Mouse (Mus musculus) lung, postnatal 36 days (tissue): ENCODE measurements around the gene Bmpr2.

Source experiments
- DNase-seq: peaks from one replicate; pipeline ENCODE4 v3.0.0; 2022; ENCODE audit warnings: mixed read lengths

Gene Bmpr2

DNA sequence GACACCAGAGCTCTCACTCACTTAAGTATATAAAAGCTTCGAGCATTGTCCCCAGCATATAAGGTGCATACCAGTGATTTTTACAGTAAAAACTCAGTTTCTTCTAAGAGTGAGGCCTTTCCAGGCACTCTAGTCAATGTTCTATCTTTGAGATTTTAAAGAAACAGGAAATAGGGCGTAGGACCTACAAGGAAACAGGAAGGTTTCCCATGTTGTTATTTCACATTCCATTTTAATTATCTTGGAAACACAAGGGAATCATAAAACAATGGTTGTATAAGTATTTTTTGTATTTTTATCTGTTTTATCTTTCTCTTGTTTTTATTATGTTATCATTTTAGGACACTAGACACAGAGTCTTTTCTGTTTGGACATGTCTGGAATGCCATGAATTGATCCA, 34.7 kb downstream of the Bmpr2 start:
- no peak for DNase-seq

DNA sequence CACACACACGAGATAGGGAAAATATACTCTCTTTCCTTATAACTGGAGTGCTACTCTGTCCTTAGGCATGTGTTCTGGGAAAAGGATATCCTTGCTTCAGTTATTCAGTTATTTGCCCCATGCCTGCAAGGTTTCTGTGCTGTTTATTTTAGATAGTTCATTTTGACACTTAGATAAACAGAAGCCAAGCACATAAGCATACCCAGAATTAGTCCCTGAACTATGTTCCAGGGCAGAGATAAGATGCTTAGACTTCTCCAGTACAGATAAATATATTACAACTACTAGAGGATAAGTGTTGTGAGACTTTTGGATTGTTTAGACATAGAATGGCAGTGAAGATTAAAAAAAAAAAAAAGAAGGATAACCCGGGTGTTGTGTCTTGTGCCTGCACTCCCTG, 41.2 kb downstream of the Bmpr2 start:
- peak; percentile 51 for DNase-seq

DNA sequence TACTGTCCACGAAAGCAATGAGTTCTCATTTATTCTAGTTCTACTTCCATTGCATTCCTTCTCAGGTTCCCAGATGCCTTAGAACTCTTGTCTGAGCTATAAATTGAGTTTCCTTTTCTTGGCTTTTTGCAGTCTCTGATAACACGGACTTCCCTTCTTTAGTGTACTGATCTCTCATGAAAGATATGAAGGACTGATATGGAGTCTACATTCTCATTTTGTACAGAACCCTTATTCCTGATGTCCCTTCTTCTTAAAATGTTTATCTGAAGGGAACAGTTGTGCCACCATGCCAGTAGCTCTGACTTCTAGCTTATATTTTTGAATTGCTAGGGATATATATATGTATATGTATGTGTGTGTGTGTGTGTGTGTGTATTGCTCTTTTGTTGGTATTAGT, 46.7 kb downstream of the Bmpr2 start:
- no peak for DNase-seq

DNA sequence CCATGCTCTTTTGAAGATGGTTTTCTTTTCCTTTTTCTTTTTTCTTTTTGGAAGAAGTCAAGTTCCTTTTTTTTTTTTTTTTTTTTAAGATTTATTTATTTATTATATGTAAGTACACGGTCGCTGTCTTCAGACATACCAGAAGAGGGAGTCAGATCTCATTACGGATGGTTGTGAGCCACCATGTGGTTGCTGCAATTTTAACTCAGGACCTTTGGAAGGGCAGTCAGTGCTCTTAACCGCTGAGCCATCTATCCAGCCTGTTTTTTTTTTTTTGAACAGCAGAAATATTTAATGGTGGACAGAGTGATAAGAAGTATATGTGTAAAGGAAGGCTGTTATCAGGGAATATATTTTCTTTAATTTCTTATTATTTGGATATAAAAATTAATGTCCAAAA, 49.6 kb downstream of the Bmpr2 start:
- DNase-seq: no peak

DNA sequence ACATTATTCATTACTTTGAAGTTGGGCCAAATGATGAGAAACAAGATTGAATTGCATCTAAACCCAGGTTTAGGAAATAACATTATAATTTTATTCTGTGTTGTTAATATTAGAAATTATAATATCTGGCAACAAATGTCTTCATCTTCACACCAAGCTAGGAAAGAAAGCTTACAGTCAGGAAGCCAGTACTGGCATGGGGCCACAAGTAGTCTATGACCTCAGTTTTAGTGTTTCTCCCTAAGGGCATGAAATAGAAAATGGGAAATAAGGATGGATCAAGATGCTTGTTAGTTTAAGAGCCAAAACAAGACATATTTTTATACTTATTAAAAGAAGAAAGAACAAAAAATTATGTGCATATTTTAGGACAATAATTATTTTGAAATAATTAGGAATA, 62.2 kb downstream of the Bmpr2 start:
- peak; percentile 56 for DNase-seq

DNA sequence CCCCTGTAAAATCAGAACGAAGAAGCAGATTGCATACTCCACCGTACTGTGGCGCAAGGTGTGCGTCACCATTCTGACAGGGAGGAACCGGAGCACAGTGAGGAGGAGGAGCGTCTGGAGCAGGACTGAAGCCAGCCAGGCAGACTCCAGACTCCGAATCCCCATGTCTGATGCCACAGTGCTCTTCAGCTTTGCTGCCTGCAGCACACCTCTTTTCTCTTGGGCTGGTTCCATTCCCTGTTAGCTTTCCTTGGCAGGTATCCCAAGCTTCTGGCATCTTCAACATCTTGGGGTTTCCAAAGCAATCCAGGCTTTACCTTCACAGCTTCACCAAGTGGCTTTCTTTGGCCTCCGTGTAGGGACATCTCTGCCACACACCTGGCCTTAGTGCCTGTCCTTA, 63.4 kb downstream of the Bmpr2 start:
- DNase-seq: no peak

DNA sequence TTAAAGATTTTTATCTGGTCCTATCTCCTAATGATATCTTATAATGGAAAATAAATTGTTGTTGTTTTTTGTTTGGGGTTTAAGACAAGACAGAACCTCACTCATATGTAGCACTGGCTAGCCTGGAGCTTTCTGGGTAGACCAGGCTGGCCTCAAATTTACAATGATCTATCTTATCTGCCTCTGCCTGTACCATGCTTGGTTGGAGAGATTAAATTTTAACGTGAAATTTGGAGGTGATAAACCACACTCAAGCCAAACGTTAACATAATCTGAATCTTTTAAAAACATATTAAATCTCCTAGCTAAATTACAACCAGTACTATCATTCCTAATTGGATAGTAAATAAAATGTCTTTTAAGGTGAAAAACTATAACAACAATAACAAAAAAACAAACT, 66.2 kb downstream of the Bmpr2 start:
- no peak for DNase-seq

DNA sequence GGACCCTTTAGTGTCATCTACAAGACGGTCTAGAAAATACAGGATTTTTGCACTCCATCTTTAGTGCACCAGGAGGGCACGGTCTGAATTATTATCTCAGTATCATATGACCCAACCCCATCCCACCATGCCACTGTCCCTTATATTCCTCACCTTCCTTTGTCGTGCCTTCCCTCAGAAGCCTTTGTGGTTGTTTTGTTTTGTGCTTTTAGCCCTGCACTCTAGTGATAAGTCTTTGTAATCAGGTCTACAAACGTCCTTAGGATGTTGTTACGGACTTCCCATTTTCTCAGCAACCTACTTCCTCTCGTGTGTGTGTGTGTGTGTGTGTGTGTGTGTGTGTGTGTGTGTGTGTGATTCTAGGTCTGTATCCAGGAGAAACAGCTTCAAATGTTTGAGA, 67.0 kb downstream of the Bmpr2 start:
- no peak for DNase-seq

DNA sequence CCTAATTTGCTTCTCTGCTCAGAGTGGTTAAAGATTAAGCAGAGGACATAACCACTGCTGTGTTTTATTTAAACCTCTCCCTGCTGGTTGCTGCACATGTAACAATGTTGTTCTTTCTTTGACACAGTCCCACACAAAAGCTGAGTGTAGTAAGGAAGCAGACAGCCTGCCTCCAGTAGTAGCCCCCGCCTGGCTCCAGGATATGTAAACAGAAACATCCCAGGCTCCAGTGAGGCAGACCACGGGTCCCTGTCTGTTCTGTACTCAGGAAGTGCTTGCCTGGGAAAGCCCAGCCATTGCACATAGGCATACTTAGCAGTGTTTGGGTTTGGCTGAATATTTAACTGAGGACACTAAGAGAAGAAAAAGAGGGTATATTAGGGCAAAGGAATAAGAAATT, 70.5 kb downstream of the Bmpr2 start:
- DNase-seq: peak; percentile 90

DNA sequence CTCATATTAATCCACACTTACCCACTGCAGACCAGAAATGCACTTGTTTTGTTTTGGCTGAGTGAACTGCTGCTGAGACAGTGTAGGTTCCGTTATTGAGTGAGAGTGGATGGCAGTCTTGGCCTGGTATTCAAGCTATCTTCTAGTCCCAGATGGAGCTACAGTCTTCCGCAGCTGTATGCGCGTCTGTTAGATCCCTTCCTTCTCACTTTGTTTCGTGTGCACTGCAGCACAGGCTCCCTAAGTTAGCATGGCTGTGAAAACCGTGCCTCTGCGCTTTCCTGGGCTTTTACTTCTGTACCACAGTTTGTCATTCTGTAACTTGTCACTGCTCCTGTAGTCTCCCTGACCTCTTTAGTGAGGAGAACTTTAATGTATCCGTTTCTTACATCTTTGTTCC, 85.1 kb downstream of the Bmpr2 start:
- DNase-seq: no peak

DNA sequence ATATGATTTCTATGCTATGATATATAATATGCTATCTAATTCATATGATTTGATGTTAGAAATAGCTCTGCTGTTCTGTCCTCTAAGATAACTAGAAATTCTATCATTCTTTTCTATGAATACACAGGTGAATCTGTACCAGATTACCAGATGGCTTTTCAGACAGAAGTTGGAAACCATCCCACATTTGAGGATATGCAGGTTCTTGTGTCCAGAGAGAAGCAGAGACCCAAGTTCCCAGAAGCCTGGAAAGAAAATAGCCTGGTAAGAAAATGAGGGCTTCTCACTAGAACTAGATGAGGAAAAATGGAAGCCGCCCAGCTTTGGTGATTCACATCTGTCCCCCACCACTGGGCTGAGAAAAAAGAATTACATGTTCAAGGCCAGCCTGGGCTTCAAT, 95.8 kb downstream of the Bmpr2 start:
- no peak for DNase-seq

DNA sequence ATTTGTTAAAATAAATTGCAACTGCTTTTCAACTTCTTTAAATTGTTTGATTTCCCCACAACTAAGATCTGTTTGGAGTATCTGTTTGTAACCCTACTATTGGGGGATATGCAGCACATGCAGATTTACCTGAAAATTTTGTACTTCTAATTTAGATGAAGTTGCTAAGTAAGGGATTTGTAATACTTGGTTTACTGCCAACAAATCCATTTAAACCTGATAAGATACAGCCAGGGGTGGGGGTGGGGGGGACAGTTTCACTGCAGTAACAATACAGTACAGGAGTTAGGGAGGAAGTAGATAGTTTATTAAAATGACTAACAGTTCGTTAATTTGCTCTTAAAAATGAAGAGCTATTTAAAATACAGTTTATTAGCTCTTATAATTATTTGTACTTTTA, 98.9 kb downstream of the Bmpr2 start:
- DNase-seq: no peak

DNA sequence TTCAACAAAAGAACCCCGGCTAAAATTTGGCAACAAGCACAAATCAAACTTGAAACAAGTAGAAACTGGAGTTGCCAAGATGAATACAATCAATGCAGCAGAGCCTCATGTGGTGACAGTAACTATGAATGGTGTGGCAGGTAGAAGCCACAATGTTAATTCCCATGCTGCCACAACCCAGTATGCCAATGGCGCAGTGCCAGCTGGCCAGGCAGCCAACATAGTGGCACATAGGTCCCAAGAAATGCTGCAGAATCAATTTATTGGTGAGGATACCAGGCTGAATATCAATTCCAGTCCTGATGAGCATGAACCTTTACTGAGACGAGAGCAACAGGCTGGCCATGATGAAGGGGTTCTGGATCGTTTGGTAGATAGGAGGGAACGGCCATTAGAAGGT, 104.8 kb downstream of the Bmpr2 start:
- DNase-seq: no peak

DNA sequence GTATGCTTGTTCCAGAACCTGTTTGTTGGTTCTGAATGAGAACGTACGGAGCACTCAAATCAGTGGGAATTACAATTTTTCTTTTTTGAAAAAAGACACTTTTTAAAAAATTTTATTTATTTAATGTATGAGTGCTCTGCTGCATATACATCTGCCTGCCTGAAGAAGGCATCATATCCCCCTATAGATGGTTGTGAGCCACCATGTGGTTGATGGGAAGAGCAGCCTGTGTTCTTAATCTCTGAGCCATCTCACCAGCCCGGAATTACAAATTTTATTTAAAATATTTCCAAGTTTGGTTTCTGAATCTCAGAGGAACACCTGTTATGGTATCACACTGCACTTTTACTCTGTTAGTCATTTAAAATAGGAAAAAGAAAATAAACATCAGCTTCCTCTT, 110.8 kb downstream of the Bmpr2 start:
- DNase-seq: no peak

DNA sequence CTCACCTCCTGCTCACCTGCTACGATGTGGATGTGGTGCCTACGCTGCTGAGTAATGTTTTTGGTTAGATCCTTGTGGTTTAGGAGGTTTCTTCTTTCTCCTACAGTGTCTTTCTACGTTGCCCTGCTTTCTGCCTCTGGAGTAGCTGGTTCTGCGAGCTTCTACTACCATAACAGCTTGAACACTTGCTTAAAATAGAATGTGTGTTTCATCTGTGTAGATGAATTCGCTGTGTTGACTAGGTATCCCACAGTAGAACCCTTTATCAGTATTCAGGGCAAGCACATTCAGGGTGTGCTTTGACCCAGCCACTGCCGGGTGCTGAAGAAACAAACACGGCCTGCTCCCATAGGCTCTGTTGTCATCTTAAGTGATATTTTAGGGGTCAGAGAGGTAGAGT, 114.9 kb downstream of the Bmpr2 start:
- DNase-seq: no peak

DNA sequence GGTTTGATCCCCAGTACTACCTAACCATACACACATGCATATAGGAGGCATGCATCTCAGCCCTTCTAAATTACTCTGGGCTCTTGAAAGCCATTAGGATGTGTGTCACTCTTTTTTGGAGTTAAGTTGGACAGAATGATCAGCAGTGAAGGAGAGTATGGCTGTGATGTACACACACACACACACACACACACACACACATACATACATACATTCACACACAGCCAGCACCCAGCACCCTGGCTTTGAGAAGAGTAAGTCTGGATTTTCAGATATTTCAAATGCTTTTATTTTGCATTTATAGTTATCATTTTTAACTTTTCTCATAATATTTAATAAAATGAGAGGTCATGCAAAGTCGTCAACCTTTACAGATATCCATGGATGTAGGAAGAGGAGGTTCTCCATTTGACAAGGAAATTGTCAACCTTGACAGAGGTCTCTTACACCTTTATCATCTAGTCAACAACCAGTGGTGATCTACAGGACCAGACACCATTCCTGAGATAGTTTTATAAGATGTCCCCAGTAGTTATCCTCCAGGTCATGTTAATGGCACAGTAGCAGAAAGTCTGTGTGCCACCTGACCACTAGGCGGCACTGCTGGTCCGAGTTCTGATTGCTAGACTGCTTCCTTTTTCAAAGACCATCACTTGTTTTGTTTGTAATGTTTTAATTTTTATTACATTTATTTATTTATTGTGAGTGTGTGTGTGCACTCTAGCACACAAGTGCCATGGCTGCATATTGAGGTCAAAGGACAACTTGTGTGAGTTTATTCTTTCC, 120.3 kb downstream of the Bmpr2 start:
- DNase-seq: peak; percentile 89

DNA sequence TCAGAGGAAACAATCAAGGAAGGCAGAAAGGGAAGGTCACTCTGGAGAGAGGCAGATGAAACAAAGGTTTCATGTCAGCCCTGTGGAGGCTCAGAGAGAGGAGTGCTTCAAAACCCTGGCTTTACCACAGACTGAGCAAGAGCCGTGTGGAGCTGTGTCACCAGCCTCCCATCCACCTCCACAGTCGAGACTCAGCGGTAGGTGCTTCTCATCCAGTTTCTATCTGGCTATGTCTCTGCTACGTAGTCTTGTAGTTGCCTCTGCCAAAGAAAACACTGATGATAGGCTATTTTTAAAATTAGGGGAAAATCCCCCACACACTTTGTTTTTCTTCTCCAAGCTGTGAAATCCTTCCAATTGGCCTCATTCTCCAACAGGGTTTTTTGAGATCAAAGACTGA, 123.7 kb downstream of the Bmpr2 start:
- no peak for DNase-seq

DNA sequence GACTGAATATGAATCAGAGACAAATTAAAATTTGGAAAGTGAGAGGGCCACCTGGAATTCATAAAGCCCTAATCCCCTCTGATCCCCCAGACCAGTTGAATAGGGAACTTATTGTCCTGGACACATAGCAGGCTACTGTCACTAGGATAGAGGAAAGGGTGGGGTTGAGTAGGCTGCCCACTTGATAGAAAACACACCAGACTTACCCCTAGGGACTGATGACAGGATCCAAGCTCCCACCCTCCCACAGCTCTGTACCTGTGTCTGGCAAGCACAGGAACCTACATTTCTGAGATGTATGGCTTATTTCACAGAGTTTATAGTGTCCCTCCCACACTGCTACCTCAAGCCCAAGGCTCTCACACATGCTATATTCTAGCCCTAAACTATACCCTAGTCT, 124.8 kb downstream of the Bmpr2 start:
- no peak for DNase-seq

DNA sequence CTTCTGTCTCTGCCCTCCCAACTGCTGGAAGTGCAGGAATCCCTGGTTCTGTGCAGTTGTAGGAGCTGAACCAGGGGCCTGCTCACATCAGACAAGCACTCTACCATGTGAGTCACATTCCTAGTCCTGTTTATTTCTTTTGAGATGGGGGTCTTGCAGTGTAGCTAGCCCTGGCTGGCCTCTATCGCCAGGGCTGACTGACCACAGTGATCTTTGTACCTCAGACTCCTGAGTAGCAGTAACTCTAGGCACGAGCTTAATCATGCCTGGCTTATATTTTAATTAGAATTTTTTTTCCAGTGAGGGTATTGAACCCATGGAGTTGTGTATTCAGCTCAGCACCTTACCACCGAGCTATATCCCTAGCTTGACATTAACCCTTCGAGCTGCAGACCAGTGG, 128.0 kb downstream of the Bmpr2 start:
- no peak for DNase-seq

DNA sequence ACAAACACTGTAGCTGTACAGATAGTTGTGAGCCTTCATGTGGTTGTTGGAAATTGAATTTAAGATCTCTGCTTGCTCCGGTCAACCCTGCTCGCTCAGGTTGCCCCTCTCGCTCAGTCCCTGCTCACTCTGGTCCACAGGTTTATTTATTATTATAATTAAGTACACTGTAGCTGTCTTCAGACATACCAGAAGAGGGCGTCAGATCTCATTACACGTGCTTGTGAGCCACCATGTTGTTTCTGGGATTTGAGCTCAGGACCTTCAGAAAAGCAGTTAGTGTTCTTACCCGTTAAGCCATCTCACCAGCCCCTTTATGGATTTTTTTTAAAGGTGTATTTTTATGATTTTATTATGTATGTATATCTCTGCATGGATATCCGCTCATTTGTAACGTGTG, 129.6 kb downstream of the Bmpr2 start:
- no peak for DNase-seq

DNA sequence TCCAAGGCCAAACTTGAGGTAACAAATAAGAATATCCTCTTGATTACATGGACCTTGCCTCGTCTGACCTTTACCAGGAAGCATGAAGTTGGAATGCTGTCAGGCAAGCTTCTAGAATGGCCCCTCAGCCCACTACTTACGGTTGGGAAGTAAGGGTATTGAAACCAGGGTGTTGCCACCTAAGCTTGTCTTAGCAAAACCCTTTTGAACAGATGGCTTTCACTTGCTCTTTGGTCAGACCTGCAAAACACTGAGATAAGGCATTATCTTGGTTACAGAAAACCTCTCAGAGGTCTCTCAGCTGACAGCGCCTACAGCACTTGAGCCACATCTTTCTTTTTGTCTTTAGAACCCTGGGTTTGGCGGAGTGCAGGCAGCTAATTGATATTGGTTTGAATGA, 130.8 kb downstream of the Bmpr2 start:
- no peak for DNase-seq

DNA sequence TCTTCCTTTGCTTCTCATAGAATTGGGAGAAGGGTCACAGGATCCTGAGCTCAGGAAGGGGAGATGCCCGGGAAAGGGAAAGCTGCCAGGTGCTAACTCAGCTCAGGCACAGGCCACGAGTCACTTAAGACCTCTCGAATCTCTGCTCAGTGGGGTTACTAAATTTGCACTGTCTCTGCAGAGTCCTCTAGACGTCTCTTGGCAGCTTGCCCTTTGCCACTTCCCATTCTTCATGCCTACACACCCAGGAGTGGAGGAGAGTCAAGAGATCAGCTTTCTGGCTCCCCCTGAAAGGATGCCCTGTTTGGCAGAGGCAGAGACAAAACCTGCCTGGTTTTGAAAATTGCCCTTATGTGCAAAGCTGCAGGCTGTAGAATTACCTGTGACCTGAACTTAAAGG, 132.3 kb downstream of the Bmpr2 start:
- DNase-seq: peak; percentile 90

DNA sequence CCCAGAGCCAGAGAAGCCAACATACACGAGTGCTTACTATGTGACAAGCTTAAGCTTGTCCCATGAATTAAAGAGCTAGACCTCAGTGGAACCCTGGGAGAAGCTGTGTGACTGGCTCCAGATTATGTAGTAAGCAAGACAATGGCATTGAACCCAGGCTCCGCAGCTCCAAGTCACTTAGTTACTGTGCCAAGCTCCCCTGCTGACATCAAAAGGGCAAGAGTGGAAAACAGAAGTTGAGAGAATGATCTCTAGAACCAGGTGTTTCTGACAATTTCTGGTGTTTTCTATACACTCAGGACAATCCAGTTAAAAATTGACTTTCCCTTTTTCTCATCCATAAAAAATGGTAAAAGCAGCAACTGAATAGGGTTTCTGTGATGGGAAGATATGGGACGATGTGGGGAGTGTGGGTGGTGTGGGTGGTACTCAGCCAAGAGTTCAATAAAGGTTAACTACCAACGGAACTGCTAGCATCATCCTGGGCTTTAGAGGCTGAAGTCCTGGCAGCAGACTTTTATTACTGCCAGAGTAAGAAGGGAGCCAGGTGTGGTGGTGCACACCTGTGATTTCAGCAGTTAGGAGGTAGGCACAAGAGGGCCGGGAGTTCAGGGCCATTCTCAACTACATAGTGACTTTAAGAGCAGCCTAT, 134.1 kb downstream of the Bmpr2 start:
- DNase-seq: no peak

DNA sequence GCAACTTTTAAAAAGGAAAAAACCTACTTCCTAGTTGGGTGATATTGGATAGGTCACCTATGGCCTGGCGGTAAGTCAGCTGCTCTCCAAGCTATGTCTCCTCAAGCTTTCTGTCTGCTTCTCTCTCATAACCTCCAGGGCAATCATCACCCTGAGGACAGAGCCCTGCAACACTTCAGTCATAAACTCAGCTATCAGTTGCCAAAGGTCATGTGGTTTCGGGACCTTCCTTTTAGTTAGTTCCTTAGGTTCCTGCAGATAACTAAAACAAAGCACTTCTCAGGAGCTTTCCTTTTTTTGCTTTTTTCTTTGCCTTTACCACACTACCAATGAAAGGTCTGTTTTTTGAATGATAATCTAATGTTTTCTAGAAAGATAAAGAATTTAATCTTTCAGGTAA, 136.5 kb downstream of the Bmpr2 start:
- no peak for DNase-seq
